Mouse (Mus musculus) liver, embryonic 14.5 days (tissue): ENCODE data around the gene Heyl.

ENCODE experiments used
- CTCF ChIP-seq: IDR thresholded peaks from 2 replicates; pipeline ENCODE4 v1.5.1; 2016; ENCODE audit warnings: antibody characterized with exemption, low read depth, control low read depth
- EP300 ChIP-seq: IDR thresholded peaks from 2 replicates; pipeline ENCODE4 v1.6.1; 2016; ENCODE audit warnings: antibody characterized with exemption, low read depth

- TF ChIP-seq EP300 (no peak), CTCF (no peak)
Measured at GRCm38 (mm10) chr4:123298226-123298625, 64.9 kb downstream of the Heyl start.
